Mouse (Mus musculus): ENCODE measurements at regions not wholly inside any gene's neighbourhood (a gene's known extent, or its start where the extent isn't known, plus 50 kb on each side); places are given as distances from the start of the nearest gene placed in this dataset.

GRCm38 (mm10) chrX:142534780-142535179, 144.4 kb upstream of the Acsl4 start:
- WGBS: 21% methylated on average over 8 of the region's 8 CpGs
- peak; percentile 45 for DNase-seq (ENCODE audit: extremely low read depth, low read depth, low spot score)
- Histone ChIP-seq H3K4me3 (ENCODE audit: insufficient read depth, low read depth, low read length) (no peak overlapping the region), H3K36me3 (ENCODE audit: control insufficient read depth, insufficient read depth, low read length) (no peaks in the 10 kb centered on the region), H3K79me2 (ENCODE audit: control insufficient read depth, insufficient read depth, low read length) (no peaks in the 10 kb centered on the region), H3K27ac (replicated peaks; ENCODE audit: insufficient read depth, low read depth, low read length) (no peak overlapping the region), H3K27me3 (ENCODE audit: control insufficient read depth, insufficient read depth, low read length) (no peaks in the 10 kb centered on the region), H3K4me1 (ENCODE audit: control insufficient read depth, insufficient read depth, low read length) (no peaks in the 10 kb centered on the region), H3K9ac (ENCODE audit: low read depth, low read length) (no peak overlapping the region)
- TF ChIP-seq CTCF (IDR thresholded peaks at IDR 0.05; ENCODE audit: low read depth, low read length): peak; percentile 46
- no peak for TF ChIP-seq POLR2A (IDR thresholded peaks at IDR 0.05; ENCODE audit: extremely low read depth, insufficient read depth, low read length)

GRCm38 (mm10) chrX:142535540-142535939, 145.2 kb upstream of the Acsl4 start:
- WGBS: 100% methylated on average over 1 of the region's 1 CpGs
- H3K4me3 ChIP-seq (ENCODE audit: insufficient read depth, low read depth, low read length): no peak overlapping the region

GRCm38 (mm10) chrX:142535954-142536353, 145.3 kb upstream of the Tmem164 start:
- Histone ChIP-seq H3K36me3 (ENCODE audit: control insufficient read depth, insufficient read depth, low read length) (no peaks in the 10 kb centered on the region), H3K27ac (replicated peaks; ENCODE audit: insufficient read depth, low read depth, low read length) (no peak overlapping the region), H3K4me3 (ENCODE audit: insufficient read depth, low read depth, low read length) (no peak overlapping the region), H3K4me1 (ENCODE audit: control insufficient read depth, insufficient read depth, low read length) (no peaks in the 10 kb centered on the region), H3K79me2 (ENCODE audit: control insufficient read depth, insufficient read depth, low read length) (no peaks in the 10 kb centered on the region), H3K9ac (ENCODE audit: low read depth, low read length) (no peak overlapping the region), H3K27me3 (ENCODE audit: control insufficient read depth, insufficient read depth, low read length) (no peaks in the 10 kb centered on the region)
- WGBS: 79% methylated on average over 2 of the region's 2 CpGs
- no peak for TF ChIP-seq CTCF (IDR thresholded peaks at IDR 0.05; ENCODE audit: low read depth, low read length)
- TF ChIP-seq POLR2A (IDR thresholded peaks at IDR 0.05; ENCODE audit: extremely low read depth, insufficient read depth, low read length): no peak
- DNase-seq (ENCODE audit: extremely low read depth, low read depth, low spot score): no peak

More at GRCm38 (mm10) chrX:142535540-142535939, 145.2 kb upstream of the Acsl4 start:
- H3K27me3 ChIP-seq (ENCODE audit: control insufficient read depth, insufficient read depth, low read length): no peaks in the 10 kb centered on the region
- H3K4me1 ChIP-seq (ENCODE audit: control insufficient read depth, insufficient read depth, low read length): no peaks in the 10 kb centered on the region
- TF ChIP-seq CTCF (IDR thresholded peaks at IDR 0.05; ENCODE audit: low read depth, low read length): no peak
- no peak for TF ChIP-seq POLR2A (IDR thresholded peaks at IDR 0.05; ENCODE audit: extremely low read depth, insufficient read depth, low read length)
- H3K79me2 ChIP-seq (ENCODE audit: control insufficient read depth, insufficient read depth, low read length): no peaks in the 10 kb centered on the region
- DNase-seq (ENCODE audit: extremely low read depth, low read depth, low spot score): no peak
- H3K9ac ChIP-seq (ENCODE audit: low read depth, low read length): no peak overlapping the region
- H3K36me3 ChIP-seq (ENCODE audit: control insufficient read depth, insufficient read depth, low read length): no peaks in the 10 kb centered on the region
- no peak overlapping the region for H3K27ac ChIP-seq (replicated peaks; ENCODE audit: insufficient read depth, low read depth, low read length)

- H3K9ac ChIP-seq (ENCODE audit: low read depth, low read length): no peak overlapping the region
- TF ChIP-seq POLR2A (IDR thresholded peaks at IDR 0.05; ENCODE audit: extremely low read depth, insufficient read depth, low read length): no peak
- TF ChIP-seq CTCF (IDR thresholded peaks at IDR 0.05; ENCODE audit: low read depth, low read length): no peak
- H3K36me3 ChIP-seq (ENCODE audit: control insufficient read depth, insufficient read depth, low read length): no peaks in the 10 kb centered on the region
- peak; percentile 25 for DNase-seq (ENCODE audit: extremely low read depth, low read depth, low spot score)
- H3K79me2 ChIP-seq (ENCODE audit: control insufficient read depth, insufficient read depth, low read length): no peaks in the 10 kb centered on the region
- H3K4me1 ChIP-seq (ENCODE audit: control insufficient read depth, insufficient read depth, low read length): no peaks in the 10 kb centered on the region
- H3K27me3 ChIP-seq (ENCODE audit: control insufficient read depth, insufficient read depth, low read length): no peaks in the 10 kb centered on the region
- H3K4me3 ChIP-seq (ENCODE audit: insufficient read depth, low read depth, low read length): no peak overlapping the region
- WGBS: 76% methylated on average over 5 of the region's 5 CpGs
- no peak overlapping the region for H3K27ac ChIP-seq (replicated peaks; ENCODE audit: insufficient read depth, low read depth, low read length)
Measured at GRCm38 (mm10) chrX:142537259-142537963, 143.8 kb upstream of the Tmem164 start.

DNA sequence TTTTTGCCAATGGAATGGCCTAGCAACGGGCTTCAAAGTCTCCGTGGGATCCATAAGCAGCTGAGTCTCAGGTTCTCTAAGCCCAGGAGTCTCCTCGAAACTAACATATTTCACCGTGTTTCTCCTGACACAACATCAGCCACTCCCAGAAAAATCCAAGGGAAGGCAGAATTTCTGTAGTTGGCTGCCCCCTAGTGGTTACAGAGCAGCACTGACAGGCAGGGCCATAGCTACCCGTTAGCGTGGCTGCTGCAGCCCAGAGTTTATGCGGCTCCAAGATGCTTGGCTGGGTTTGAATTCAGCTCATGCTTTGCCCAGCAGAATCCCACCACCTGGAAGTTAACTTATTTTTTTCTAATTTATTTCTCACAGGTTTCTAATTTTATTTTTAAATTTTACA, 140.9 kb upstream of the Tmem164 start:
- DNase-seq (ENCODE audit: extremely low read depth, low read depth, low spot score): peak; percentile 28
- H3K79me2 ChIP-seq (ENCODE audit: control insufficient read depth, insufficient read depth, low read length): no peaks in the 10 kb centered on the region
- H3K36me3 ChIP-seq (ENCODE audit: control insufficient read depth, insufficient read depth, low read length): no peaks in the 10 kb centered on the region
- WGBS: 0% methylated on average over 7 of the region's 7 CpGs
- H3K27me3 ChIP-seq (ENCODE audit: control insufficient read depth, insufficient read depth, low read length): no peaks in the 10 kb centered on the region
- no peak overlapping the region for H3K27ac ChIP-seq (replicated peaks; ENCODE audit: insufficient read depth, low read depth, low read length)
- no peak overlapping the region for H3K4me3 ChIP-seq (ENCODE audit: insufficient read depth, low read depth, low read length)
- no peak overlapping the region for H3K9ac ChIP-seq (ENCODE audit: low read depth, low read length)
- TF ChIP-seq CTCF (IDR thresholded peaks at IDR 0.05; ENCODE audit: low read depth, low read length) (peak; percentile 79), POLR2A (IDR thresholded peaks at IDR 0.05; ENCODE audit: extremely low read depth, insufficient read depth, low read length) (no peak)
- no peaks in the 10 kb centered on the region for H3K4me1 ChIP-seq (ENCODE audit: control insufficient read depth, insufficient read depth, low read length)

- H3K4me3 ChIP-seq (ENCODE audit: insufficient read depth, low read depth, low read length): no peak overlapping the region
- H3K9ac ChIP-seq (ENCODE audit: low read depth, low read length): no peak overlapping the region
- H3K27ac ChIP-seq (replicated peaks; ENCODE audit: insufficient read depth, low read depth, low read length): no peak overlapping the region
- TF ChIP-seq CTCF (IDR thresholded peaks at IDR 0.05; ENCODE audit: low read depth, low read length) (no peak), POLR2A (IDR thresholded peaks at IDR 0.05; ENCODE audit: extremely low read depth, insufficient read depth, low read length) (no peak)
- DNase-seq (ENCODE audit: extremely low read depth, low read depth, low spot score): no peak
- no peaks in the 10 kb centered on the region for H3K4me1 ChIP-seq (ENCODE audit: control insufficient read depth, insufficient read depth, low read length)
- 74% methylated on average over 4 of the region's 4 CpGs for WGBS
- H3K79me2 ChIP-seq (ENCODE audit: control insufficient read depth, insufficient read depth, low read length): no peaks in the 10 kb centered on the region
- no peaks in the 10 kb centered on the region for H3K27me3 ChIP-seq (ENCODE audit: control insufficient read depth, insufficient read depth, low read length)
- H3K36me3 ChIP-seq (ENCODE audit: control insufficient read depth, insufficient read depth, low read length): no peaks in the 10 kb centered on the region
Measured at GRCm38 (mm10) chrX:142552196-142552595, 129.0 kb upstream of the Tmem164 start.

All from liver, adult 2 months (tissue).